Mouse (Mus musculus): ENCODE data around the gene Cct2.
"Not testable (repeated sequence)": the region's sequence is repeated elsewhere in the genome, so short reads cannot be mapped to it uniquely, and the experiment has no call there.

GRCm38 (mm10) chr10:117043497-117044166 is 20.0 kb downstream of the Cct2 start:
- TF ChIP-seq CTCF (conservative IDR thresholded peaks at IDR 0.05; ENCODE audit: insufficient read depth, insufficient read length, low read depth, low read length); POLR2A (IDR thresholded peaks at IDR 0.05; ENCODE audit: low read depth, low read length): not testable (repeated sequence)
